Mouse (Mus musculus) thymus, postnatal 36 days (tissue): ENCODE measurements around the gene Dop1a.

Source experiments
- DNase-seq, 2 experiments: peaks; one replicate each; pipeline ENCODE4 v3.0.0; 2022; ENCODE audit warnings: mixed read lengths in 2 of 2

Gene Dop1a

GRCm38 (mm10) chr9:86513733-86514132 lies 46.8 kb downstream of the Dop1a start:
- no peak for DNase-seq

DNA sequence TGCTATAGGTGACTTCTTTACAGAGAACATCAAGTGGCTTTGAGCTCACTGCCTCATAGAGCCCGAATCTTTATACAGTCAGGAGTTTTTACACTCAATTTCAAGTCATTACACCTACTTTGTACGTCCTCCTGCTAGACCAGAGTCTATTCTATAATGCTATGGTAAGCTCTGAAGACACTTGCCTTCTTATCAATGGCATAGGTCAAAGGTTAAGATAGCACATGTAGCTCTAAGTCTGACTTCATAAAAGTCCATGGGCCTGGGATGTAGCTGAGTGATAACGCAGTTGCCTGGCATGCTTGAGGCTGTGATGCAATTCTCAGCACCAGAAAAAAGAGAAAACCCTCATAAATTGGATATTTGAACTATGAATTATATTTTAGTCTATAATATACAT lies 47.4 kb downstream of the Dop1a start:
- no peak for DNase-seq

GRCm38 (mm10) chr9:86514798-86515197 lies 47.8 kb downstream of the Dop1a start:
- no peak for DNase-seq

DNA sequence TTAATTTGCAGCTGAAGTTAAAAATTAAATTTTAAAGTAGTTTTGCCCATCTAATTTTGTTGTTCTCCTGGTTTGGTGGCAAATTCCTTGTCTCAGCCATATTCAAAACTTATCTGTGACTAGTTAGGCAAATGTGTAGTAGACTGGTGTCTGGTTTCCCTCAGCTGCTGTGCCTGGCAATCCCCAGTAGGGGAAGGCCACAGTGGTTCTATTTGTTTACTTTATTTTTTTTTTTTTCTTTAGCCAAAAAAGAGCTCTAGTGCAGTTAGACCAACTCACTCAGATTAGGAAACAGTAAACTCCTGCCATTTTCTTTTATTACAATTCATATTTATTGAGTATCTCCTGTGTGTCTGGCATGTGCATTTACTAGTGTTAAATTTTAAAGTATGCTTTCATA lies 55.4 kb downstream of the Dop1a start:
- no peak for DNase-seq

- no peak for DNase-seq
These were observed 58.6 kb downstream of the Dop1a start for GRCm38 (mm10) chr9:86525600-86525999.

- no peak for DNase-seq
These were observed 67.1 kb downstream of the Dop1a start for GRCm38 (mm10) chr9:86534071-86534470.

GRCm38 (mm10) chr9:86543451-86543850 lies 76.5 kb downstream of the Dop1a start:
- DNase-seq: no peak

DNA sequence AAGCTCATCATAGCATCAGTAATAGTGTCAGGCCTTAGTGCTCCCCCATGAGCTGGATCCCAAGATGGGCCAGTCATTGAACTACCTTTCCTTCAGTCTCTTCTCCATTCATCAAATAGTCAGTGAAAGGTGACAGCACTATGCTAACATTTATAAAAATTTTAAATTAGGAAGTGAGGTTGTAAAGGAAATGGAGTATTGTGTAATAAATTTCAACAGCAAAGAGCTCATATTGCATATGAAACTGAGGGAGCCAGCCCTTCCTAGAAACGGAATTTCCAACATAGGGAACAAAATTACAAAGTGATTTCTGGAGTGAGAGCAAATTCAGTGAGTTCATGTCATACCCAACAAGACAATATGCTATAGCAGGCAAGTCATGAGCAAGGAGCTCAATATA lies 77.6 kb downstream of the Dop1a start:
- no peak for DNase-seq

DNA sequence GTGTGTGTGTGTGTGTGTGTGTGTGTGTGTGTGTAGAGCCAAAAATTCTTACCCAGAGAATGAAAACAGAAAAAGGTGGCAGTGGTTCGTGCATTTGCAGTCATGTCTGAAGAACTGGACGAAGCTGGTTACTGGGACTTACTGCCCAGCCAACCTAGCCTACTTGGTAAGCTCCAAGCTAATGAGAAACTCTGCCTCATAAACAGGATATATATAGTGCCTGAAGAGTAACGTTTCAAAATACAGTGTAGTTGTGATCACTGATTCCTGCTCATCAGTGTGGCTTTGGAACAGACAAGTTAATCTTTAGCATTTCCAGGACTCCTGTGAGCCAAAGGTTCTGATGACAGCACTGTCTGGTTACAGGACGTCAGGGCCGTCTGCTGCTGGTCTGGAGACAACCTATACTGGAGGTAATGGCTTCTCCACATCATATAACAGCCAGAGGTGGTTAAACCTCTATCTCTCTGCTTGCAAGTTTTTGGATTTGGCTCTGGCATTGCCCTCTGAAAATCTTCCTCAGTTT lies 82.7 kb downstream of the Dop1a start:
- DNase-seq: no peak

GRCm38 (mm10) chr9:86550717-86551116 lies 83.8 kb downstream of the Dop1a start:
- DNase-seq: no peak

- DNase-seq: no peak
These were observed 86.9 kb downstream of the Dop1a start for GRCm38 (mm10) chr9:86553886-86554285.

DNA sequence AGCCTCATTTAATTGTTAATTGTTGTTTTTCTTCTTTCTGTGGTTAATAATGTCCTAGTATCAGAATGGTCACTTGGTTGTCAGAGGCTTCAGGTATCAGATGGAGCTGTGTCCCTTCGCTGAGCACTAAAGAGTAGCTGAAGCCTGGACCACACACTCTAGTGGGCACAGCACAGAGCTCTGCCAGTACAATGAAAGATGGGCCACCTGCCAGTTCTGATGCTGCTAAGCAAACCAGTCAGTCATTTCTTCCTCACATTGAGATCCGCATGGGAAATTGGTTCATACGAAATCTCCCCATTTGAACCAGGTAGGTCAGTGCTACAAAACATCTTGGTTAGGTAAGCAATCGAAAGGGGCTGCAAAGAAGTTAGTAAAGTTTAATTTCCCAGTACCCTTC lies 87.7 kb downstream of the Dop1a start:
- no peak for DNase-seq

DNA sequence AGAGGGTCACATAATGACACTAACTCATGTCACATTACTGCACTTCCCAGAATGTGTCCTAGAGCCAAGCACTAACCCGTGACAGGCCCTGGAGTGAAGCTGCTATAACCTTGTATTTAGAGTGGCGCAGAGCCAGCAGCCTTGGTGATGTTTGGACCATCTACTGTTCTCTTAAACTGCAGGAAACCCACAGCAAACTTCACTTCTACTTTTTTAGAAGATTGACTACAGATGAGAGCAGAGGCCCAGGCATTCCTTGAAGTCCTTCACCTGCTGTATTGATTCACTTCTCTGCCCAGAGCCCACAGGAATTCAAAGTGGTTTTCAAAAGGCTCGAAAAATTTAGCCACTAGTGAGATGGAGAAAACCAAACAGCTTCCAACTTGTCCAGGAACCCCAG lies 93.6 kb downstream of the Dop1a start:
- no peak for DNase-seq

- no peak for DNase-seq
These were observed 102.5 kb downstream of the Dop1a start for GRCm38 (mm10) chr9:86569314-86569910.

- no peak for DNase-seq
These were observed 103.4 kb downstream of the Dop1a start for GRCm38 (mm10) chr9:86570261-86570890.

DNA sequence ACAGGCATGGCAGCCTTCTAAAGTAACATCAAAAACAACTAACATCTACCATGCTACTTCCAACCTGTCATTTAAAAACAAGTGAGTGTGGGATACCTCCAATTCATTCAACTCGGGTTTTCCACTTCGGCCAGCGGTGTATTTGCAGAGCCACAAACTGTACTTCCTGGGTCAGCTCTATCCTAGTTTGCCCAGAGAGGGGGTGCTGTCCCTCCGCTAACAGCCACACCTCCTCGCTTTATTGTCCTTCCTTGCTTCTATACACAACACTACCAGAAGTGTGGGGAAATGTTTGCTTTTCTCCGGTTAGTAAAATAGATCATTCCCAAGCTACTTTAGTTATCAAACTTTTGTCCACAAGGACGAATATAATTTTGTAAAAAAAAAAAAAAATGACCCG lies 104.0 kb downstream of the Dop1a start:
- DNase-seq: no peak

DNA sequence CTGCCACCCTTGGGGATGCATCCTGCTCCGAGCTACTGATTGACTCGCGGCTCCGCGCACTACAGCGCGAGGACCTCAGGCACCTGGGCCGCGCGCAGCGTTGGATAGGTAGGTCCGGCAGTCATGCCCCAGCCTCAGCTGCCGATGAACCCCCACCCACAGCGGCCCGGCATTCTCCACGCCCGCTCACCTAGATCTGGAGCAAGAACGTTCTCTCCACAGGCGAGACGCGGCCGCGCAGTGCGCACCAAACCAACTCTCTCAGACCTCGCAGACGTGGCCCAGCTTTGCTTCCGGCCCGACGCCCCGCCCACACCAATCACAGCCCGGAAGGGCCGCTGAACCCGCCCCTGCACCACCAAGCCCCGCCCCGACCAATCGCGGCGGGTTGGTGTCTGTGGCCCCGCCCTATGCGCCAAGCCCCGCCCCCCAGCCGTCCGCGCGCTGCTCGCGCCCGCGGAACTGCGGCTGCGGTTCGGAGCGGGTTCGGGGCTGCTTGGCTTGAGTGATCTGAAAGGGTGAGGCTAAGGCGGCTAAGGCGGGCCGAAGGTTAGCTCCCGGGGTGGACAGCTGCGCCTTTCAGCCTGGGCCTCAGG lies 104.7 kb downstream of the Dop1a start, which contains the start of the genes Pgm3 and Rwdd2a:
TSS of gene Pgm3 (minus strand) at position 303 of the 596 bp plus-strand sequence.
TSS of gene Rwdd2a (plus strand) at position 452 of the 596 bp plus-strand sequence.
- peak; percentile 97 for DNase-seq

GRCm38 (mm10) chr9:86572196-86572595 lies 105.2 kb downstream of the Dop1a start:
- no peak for DNase-seq

DNA sequence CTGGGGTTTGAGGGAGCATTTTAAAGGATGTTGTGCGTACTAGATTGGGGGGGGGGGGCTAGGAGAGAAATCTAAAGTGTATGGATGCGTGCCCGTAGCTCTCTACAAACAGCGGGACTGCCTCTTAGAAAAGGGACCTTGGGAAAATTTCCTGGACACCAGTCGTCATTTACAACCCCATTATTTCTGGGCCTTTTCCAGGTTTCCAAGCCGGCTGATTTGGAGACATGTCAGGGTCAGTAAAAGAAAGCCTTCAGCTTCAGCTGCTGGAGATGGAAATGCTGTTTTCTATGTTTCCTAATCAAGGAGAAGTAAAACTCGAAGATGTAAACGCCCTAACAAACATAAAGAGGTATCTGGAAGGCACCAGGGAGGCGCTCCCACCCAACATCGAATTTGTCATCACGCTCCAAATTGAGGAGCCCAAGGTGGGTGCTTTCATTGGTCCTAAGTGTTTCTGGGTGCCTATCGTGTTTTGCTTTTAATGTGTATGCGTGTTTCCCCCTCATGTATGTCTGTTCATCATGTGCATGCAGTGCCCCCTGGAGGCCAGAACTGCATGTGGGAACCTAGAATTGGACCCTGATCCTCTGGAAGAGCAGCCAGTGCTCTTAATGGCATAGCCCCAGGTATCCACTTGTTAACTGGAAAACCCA lies 105.8 kb downstream of the Dop1a start:
- DNase-seq: peak; percentile 83 to 87

DNA sequence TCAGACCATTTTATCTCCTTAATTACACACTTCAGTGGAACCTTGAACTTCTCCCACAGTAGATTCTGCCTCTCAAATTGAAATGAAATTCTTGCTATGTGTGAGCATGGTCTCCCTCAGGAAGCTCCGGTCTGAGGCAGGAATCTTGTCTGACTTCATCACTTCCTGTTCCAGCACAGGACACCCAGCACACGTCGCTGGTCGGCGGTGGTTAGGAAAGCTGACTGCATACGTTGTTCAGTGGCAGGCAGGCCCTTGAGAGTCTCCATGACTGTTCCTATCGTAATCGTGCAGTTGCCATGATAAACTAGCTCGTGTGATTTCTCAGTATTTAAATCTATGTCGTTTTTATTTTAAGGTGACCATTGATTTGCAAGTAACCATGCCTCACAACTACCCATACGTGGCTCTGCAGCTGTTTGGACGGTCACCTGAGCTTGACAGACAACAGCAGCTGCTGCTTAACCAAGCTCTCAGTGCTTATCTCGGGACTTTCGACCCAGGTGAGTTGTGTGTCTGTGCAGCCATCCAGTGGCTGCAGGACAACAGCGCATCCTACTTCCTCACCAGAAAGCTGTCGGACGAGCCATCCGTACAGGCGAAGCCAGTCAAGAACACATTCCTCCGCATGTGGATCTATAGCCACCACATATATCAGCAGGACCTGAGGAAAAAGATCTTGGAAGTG lies 106.8 kb downstream of the Dop1a start:
- no peak for DNase-seq

DNA sequence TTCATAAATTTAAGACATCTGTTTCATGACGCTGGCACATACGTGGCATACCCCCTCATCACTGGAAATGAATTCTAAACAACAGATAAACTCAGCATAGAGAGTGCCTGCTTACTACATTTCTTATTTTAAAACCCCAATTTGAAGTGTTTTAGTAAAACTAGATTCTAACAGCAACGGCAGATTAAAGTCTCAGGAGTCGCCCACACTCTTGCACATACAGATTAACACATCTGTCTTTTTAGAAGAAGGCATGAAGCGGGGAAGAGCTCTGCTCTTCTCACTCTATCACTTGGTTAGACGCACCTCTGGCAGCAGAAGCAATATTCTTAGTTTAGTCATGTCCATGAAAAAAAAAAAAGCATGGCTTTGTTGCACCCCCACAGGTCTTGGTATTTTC lies 108.2 kb downstream of the Dop1a start:
- no peak for DNase-seq

DNA sequence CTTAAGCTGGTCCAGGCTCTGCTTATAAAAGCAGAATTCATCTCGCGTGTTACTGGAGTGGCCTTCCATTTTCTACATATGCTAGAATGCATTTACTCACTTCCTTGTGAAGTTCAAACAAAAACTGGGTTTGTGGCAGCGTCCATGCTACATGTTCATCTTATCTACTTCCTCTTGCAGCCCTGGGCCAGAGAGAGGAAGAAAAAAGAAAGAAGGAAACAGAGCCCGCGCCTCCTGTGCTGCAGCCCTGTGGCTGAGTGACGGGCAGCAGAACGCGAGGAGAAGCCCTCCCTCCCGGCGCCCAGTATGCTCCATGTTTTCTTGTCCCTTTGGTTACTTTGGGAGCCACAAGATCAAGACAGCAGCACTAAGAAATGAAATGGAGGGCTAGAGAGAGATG lies 112.7 kb downstream of the Dop1a start:
- peak in 1 of 2 experiments; percentile 12 for DNase-seq

- DNase-seq: peak; percentile 63 to 69
These were observed 116.8 kb downstream of the Dop1a start for GRCm38 (mm10) chr9:86583740-86584139.
